Comparison of ENCODE assay signal across 20 mouse cellular contexts in genomic region chr5:132372605-132373004, GRCm38 (mm10).
"Had no signal": no experiment of that assay in that cellular context is flagged by ENCODE, and none has a peak within 500 bp of the region (broad histone marks: within the 10 kb centered on the region; RNA-seq: fewer than 3 reads in every experiment).

No protein-coding gene starts in this region.

- H3K4me2 ChIP-seq: liver, embryonic 15.5 days; lung, embryonic 15.5 days; midbrain, embryonic 11.5 days; midbrain, embryonic 15.5 days; neural tube, embryonic 12.5 days; stomach, embryonic 15.5 days had no signal

- DNase-seq: liver, postnatal 0 days; lung, adult 2 months; lung, postnatal 14 days; lung, postnatal 36 days; right cerebral cortex, postnatal 25 days; right cerebral cortex, postnatal 4 days; spleen, adult 18-20 months; thymus, adult 2 months; thymus, postnatal 25 days; thymus, postnatal 4 days had no signal

- H3K4me1 ChIP-seq: megakaryocyte, embryonic 14.5 days had no signal

- H3K9me3 ChIP-seq: liver, embryonic 15.5 days; lung, embryonic 15.5 days; megakaryocyte, embryonic 14.5 days; midbrain, embryonic 15.5 days; neural tube, embryonic 12.5 days; stomach, embryonic 15.5 days had no signal

- H3K4me3 ChIP-seq: liver, embryonic 15.5 days; lung, embryonic 15.5 days; megakaryocyte, embryonic 14.5 days; midbrain, embryonic 15.5 days; neural tube, embryonic 12.5 days; stomach, embryonic 15.5 days had no signal

- H3K27me3 ChIP-seq: liver, embryonic 15.5 days; lung, embryonic 15.5 days; megakaryocyte, embryonic 14.5 days; midbrain, embryonic 15.5 days; neural tube, embryonic 12.5 days; stomach, embryonic 15.5 days had no signal

- H3K27ac ChIP-seq: liver, embryonic 15.5 days; lung, embryonic 15.5 days; macrophage; midbrain, embryonic 15.5 days; neural tube, embryonic 12.5 days; stomach, embryonic 15.5 days; stomach, postnatal 0 days had no signal

- ATAC-seq: liver, postnatal 0 days; lung, postnatal 0 days; midbrain, embryonic 15.5 days had no signal

- H3K36me3 ChIP-seq: liver, embryonic 15.5 days; lung, embryonic 15.5 days; midbrain, embryonic 15.5 days; neural tube, embryonic 12.5 days; stomach, embryonic 15.5 days had no signal

- H3K9ac ChIP-seq: liver, embryonic 15.5 days; liver, postnatal 0 days; lung, embryonic 15.5 days; midbrain, embryonic 15.5 days; neural tube, embryonic 12.5 days; stomach, embryonic 15.5 days had no signal
